Mouse (Mus musculus): ENCODE data around the gene Elmod3. TPM values are rescaled to one million over a fixed set of nuclear protein-coding genes. Genes with fewer than 3 reads are reported as not detected.

Elmod3 gene
- polyA plus RNA-seq, 1 experiment: 23.4 TPM

- TF ChIP-seq CTCF (IDR thresholded peaks at IDR 0.05; ENCODE audit: borderline replicate concordance, control insufficient read depth, extremely low read depth, insufficient read depth, low read length, poor library complexity) (no peak), POLR2A (IDR thresholded peaks at IDR 0.05; ENCODE audit: control insufficient read depth, extremely low read depth, insufficient read depth, low read length, poor library complexity) (no peak)
- Histone ChIP-seq H3K27ac (ENCODE audit: control insufficient read depth, insufficient read depth, low read length) (no peak overlapping the region), H3K4me1 (replicated peaks; ENCODE audit: control insufficient read depth, insufficient read depth, low read length) (peaks cover 6% of the 10 kb centered on the region; the same call in 1 of the 2 replicates), H3K27me3 (ENCODE audit: control insufficient read depth, insufficient read depth, low read length) (no peaks in the 10 kb centered on the region), H3K4me3 (ENCODE audit: control insufficient read depth, insufficient read depth, low read length) (no peak overlapping the region), H3K36me3 (ENCODE audit: control insufficient read depth, insufficient read depth, low read length) (peaks cover 6% of the 10 kb centered on the region; the same call in 1 of the 2 replicates)
- 90% methylated on average over 5 of the region's 5 CpGs for WGBS
- no peak for DNase-seq
Observed at GRCm38 (mm10) chr6:72567508-72567907, 30.7 kb downstream of the Elmod3 start.

GRCm38 (mm10) chr6:72566044-72566443, 32.2 kb downstream of the Elmod3 start:
- DNase-seq: peak; percentile 88
- Histone ChIP-seq H3K4me3 (ENCODE audit: control insufficient read depth, insufficient read depth, low read length) (no peak overlapping the region), H3K27ac (ENCODE audit: control insufficient read depth, insufficient read depth, low read length) (no peak overlapping the region), H3K27me3 (ENCODE audit: control insufficient read depth, insufficient read depth, low read length) (no peaks in the 10 kb centered on the region), H3K36me3 (ENCODE audit: control insufficient read depth, insufficient read depth, low read length) (peaks cover 6% of the 10 kb centered on the region; the same call in 1 of the 2 replicates), H3K4me1 (replicated peaks; ENCODE audit: control insufficient read depth, insufficient read depth, low read length) (peaks cover 9% of the 10 kb centered on the region; the same call in 1 of the 2 replicates)
- WGBS: 12% methylated on average over 4 of the region's 4 CpGs
- TF ChIP-seq CTCF (IDR thresholded peaks at IDR 0.05; ENCODE audit: borderline replicate concordance, control insufficient read depth, extremely low read depth, insufficient read depth, low read length, poor library complexity) (no peak; the same call in 1 of the 2 replicates), POLR2A (IDR thresholded peaks at IDR 0.05; ENCODE audit: control insufficient read depth, extremely low read depth, insufficient read depth, low read length, poor library complexity) (no peak)

GRCm38 (mm10) chr6:72565506-72565905, 32.7 kb downstream of the Elmod3 start:
- WGBS: 67% methylated on average over 7 of the region's 7 CpGs
- H3K27me3 ChIP-seq (ENCODE audit: control insufficient read depth, insufficient read depth, low read length): no peaks in the 10 kb centered on the region
- H3K36me3 ChIP-seq (ENCODE audit: control insufficient read depth, insufficient read depth, low read length): peaks cover 6% of the 10 kb centered on the region; the same call in 1 of the 2 replicates

GRCm38 (mm10) chr6:72562894-72563293, 35.3 kb downstream of the Elmod3 start:
- H3K4me3 ChIP-seq (ENCODE audit: control insufficient read depth, insufficient read depth, low read length): no peak overlapping the region
- H3K4me1 ChIP-seq (replicated peaks; ENCODE audit: control insufficient read depth, insufficient read depth, low read length): peaks cover 16% of the 10 kb centered on the region
- H3K27me3 ChIP-seq (ENCODE audit: control insufficient read depth, insufficient read depth, low read length): no peaks in the 10 kb centered on the region
- no peaks in the 10 kb centered on the region for H3K36me3 ChIP-seq (ENCODE audit: control insufficient read depth, insufficient read depth, low read length)
- no peak overlapping the region for H3K27ac ChIP-seq (ENCODE audit: control insufficient read depth, insufficient read depth, low read length)
- no peak for DNase-seq
- TF ChIP-seq CTCF (IDR thresholded peaks at IDR 0.05; ENCODE audit: borderline replicate concordance, control insufficient read depth, extremely low read depth, insufficient read depth, low read length, poor library complexity) (no peak), POLR2A (IDR thresholded peaks at IDR 0.05; ENCODE audit: control insufficient read depth, extremely low read depth, insufficient read depth, low read length, poor library complexity) (no peak)
- 93% methylated on average over 5 of the region's 5 CpGs for WGBS

More at GRCm38 (mm10) chr6:72565506-72565905, 32.7 kb downstream of the Elmod3 start:
- Histone ChIP-seq H3K27ac (ENCODE audit: control insufficient read depth, insufficient read depth, low read length) (no peak overlapping the region), H3K4me3 (ENCODE audit: control insufficient read depth, insufficient read depth, low read length) (no peak overlapping the region), H3K4me1 (replicated peaks; ENCODE audit: control insufficient read depth, insufficient read depth, low read length) (peaks cover 9% of the 10 kb centered on the region; the same call in 1 of the 2 replicates)
- TF ChIP-seq POLR2A (IDR thresholded peaks at IDR 0.05; ENCODE audit: control insufficient read depth, extremely low read depth, insufficient read depth, low read length, poor library complexity) (no peak), CTCF (IDR thresholded peaks at IDR 0.05; ENCODE audit: borderline replicate concordance, control insufficient read depth, extremely low read depth, insufficient read depth, low read length, poor library complexity) (no peak)
- no peak for DNase-seq

GRCm38 (mm10) chr6:72562486-72562885, 35.7 kb downstream of the Elmod3 start:
- Histone ChIP-seq H3K4me1 (replicated peaks; ENCODE audit: control insufficient read depth, insufficient read depth, low read length) (peaks cover 16% of the 10 kb centered on the region), H3K27ac (ENCODE audit: control insufficient read depth, insufficient read depth, low read length) (no peak overlapping the region), H3K27me3 (ENCODE audit: control insufficient read depth, insufficient read depth, low read length) (no peaks in the 10 kb centered on the region), H3K4me3 (ENCODE audit: control insufficient read depth, insufficient read depth, low read length) (no peak overlapping the region), H3K36me3 (ENCODE audit: control insufficient read depth, insufficient read depth, low read length) (no peaks in the 10 kb centered on the region)
- TF ChIP-seq CTCF (IDR thresholded peaks at IDR 0.05; ENCODE audit: borderline replicate concordance, control insufficient read depth, extremely low read depth, insufficient read depth, low read length, poor library complexity) (no peak), POLR2A (IDR thresholded peaks at IDR 0.05; ENCODE audit: control insufficient read depth, extremely low read depth, insufficient read depth, low read length, poor library complexity) (no peak)
- DNase-seq: no peak
- 37% methylated on average over 6 of the region's 6 CpGs for WGBS

- 91% methylated on average over 8 of the region's 8 CpGs for WGBS
- H3K27ac ChIP-seq (ENCODE audit: control insufficient read depth, insufficient read depth, low read length): no peak overlapping the region
- H3K36me3 ChIP-seq (ENCODE audit: control insufficient read depth, insufficient read depth, low read length): no peaks in the 10 kb centered on the region
- no peak for DNase-seq
- no peak for TF ChIP-seq POLR2A (IDR thresholded peaks at IDR 0.05; ENCODE audit: control insufficient read depth, extremely low read depth, insufficient read depth, low read length, poor library complexity)
- TF ChIP-seq CTCF (IDR thresholded peaks at IDR 0.05; ENCODE audit: borderline replicate concordance, control insufficient read depth, extremely low read depth, insufficient read depth, low read length, poor library complexity): no peak
- peaks cover 15% of the 10 kb centered on the region for H3K4me1 ChIP-seq (replicated peaks; ENCODE audit: control insufficient read depth, insufficient read depth, low read length)
- no peak overlapping the region for H3K4me3 ChIP-seq (ENCODE audit: control insufficient read depth, insufficient read depth, low read length)
- no peaks in the 10 kb centered on the region for H3K27me3 ChIP-seq (ENCODE audit: control insufficient read depth, insufficient read depth, low read length)
Observed at GRCm38 (mm10) chr6:72560801-72561200, 37.4 kb downstream of the Elmod3 start.

- 26% methylated on average over 8 of the region's 8 CpGs for WGBS
- no peak for TF ChIP-seq POLR2A (IDR thresholded peaks at IDR 0.05; ENCODE audit: control insufficient read depth, extremely low read depth, insufficient read depth, low read length, poor library complexity)
- TF ChIP-seq CTCF (IDR thresholded peaks at IDR 0.05; ENCODE audit: borderline replicate concordance, control insufficient read depth, extremely low read depth, insufficient read depth, low read length, poor library complexity): no peak
- Histone ChIP-seq H3K4me3 (ENCODE audit: control insufficient read depth, insufficient read depth, low read length) (peak overlapping the region; percentile 71), H3K36me3 (ENCODE audit: control insufficient read depth, insufficient read depth, low read length) (no peaks in the 10 kb centered on the region), H3K27ac (ENCODE audit: control insufficient read depth, insufficient read depth, low read length) (peak overlapping the region; percentile 52), H3K4me1 (replicated peaks; ENCODE audit: control insufficient read depth, insufficient read depth, low read length) (peaks cover 31% of the 10 kb centered on the region), H3K27me3 (ENCODE audit: control insufficient read depth, insufficient read depth, low read length) (no peaks in the 10 kb centered on the region)
- DNase-seq: no peak
Observed at GRCm38 (mm10) chr6:72553079-72553412, 45.2 kb downstream of the Elmod3 start.
